Mouse (Mus musculus) mouse embryonic stem cell (cell line): Measurements from ENCODE around the gene Mcfd2.

ENCODE experiments used
- in situ Hi-C, 2 experiments: fragments of 300-500 bp; cut with MboI; formaldehyde crosslinking; loops; 1 replicate in 1 of 2; 3 replicates in 1 of 2; pipeline ENCODE4 v1.14.3; 2019 to 2020; ENCODE audit warnings: low sequenced_read_pairs in 2 of 2, low pct_unique_long_range_greater_than_20kb in 1 of 2, mixed read lengths in 1 of 2; ENCODE audit not compliant: unreplicated experiment in 1 of 2

Gene Mcfd2

DNA sequence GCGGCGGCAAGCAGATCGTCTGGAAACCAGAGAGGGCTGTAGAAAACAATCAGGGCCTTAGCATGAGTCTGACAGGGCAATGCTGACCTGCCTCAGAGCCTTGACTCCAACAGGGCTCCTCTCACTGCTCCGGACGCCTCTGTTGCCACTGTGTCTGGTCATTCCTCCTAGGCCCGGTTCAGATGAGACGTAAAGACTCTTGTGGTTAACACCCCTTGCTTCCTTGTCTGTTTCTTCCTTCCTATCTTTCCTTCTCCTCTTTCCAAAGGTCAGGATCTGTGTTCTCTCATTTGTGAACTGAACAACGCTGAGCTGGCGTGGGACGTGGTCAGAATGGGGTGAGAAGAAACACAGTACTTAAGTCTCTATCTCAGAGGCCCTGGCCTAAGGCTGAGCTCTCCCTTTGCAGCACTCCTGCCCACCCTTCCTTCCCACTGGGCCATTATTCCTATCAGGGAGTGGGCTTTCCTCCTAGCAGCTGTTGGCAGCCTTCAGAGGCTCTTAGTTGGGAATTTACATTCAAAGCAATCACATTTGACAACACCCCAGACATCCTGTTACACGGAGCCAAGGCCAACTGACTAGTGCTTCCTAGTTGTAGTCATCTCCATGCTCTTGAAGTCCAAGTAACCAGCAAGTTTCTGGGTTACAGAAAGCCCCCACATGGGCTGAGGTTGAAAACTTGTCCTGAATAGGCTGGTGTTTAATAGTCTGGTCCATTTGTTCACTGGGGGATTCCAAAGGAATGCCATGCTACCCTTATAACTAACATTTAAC, 1.5 kb downstream of the Mcfd2 start:
- in situ Hi-C loops, result no loop called here

DNA sequence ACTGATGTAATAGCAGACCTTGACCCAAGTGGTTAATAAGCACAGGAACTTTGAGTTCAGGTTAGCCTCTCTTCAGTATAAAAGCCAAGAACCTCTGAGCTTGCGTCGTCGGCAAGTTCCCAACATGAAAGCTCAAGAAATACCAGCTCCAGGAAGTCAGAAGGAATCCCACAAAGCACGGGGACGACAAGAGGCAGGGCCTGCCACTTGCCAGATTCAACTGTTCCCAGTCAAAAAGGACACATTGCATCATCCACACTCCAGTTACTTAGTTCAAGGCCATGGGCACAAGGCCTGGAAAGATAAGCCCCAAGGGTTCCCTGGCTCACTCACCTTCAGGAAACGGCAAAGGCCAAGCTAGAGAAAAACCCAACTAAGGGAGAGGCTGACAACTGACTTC, 2.3 kb downstream of the Mcfd2 start:
- in situ Hi-C loops, result no loop called here

DNA sequence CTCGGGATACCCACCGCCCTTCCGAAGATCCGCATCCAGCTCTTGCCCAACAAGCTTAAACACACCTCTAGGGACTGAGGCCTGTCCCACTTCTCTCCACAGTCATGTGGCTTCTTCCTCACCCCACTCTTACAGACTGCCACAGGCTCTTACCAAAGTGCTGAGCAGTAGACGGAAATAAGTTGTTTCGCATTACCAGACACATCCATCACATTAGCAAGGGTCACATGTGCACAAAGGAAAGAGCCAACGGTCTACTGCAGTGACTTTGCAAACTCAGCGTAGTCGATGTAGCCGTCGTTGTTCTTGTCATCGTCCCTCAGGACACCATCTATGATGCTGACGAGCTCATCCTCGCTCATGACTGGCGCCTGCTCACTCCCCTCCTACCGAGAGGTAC, 10.1 kb downstream of the Mcfd2 start:
- in situ Hi-C loops, result loop anchor here (10.0 kb wide), 1 partner anchor 341 kb away; the partner anchor contains the start of gene Tmem247 (in 2 of the 2)

DNA sequence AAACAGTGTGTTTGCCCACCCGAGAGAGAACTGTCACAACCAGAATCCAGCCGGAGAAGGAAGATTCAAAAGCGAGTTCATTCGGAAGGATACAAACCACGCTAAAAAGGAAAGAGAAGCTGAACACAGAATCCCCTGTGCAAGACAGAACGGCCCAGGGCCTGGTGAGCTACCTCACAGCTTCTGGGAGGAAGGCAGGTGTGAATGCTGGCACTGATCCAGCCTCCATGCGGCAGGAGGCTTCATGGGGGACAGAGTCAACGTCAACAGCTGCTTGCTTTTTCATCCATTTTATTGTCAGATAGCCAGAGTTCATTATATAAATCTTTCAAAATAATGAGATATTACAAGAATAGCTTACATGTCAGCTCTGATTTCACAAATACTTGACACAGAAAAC, 11.4 kb downstream of the Mcfd2 start:
- in situ Hi-C loops, result loop anchor here (5.0 to 10.0 kb wide), 2 partner anchors 212 to 340 kb away; partner anchors contain the start of gene Tmem247 (in 2 of the 2)

DNA sequence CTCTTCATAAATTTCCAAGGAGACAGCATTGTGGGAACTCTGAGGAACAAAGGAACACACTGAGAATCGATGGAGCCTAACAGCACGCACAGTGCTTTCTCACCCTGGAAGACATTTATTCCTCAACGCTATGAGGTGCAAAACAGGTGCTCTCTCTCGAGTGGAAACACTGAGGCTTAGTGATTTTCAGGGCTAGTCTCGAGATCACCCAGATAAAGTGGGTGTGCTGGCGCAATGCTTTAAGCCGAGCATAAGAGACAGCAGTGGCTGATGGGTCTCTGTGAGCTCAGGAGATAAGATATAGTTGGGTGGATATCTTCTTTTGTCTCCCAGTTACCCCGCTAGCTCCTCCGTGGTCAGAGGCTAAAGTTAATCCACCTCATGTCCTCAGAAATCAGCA, 19.6 kb downstream of the Mcfd2 start:
- in situ Hi-C loops, result loop anchor here (25.0 kb wide), 2 partner anchors 209 to 759 kb away; partner anchors contain the start of genes Cript (in 1 of the 2) and Pigf (in 1 of the 2)

DNA sequence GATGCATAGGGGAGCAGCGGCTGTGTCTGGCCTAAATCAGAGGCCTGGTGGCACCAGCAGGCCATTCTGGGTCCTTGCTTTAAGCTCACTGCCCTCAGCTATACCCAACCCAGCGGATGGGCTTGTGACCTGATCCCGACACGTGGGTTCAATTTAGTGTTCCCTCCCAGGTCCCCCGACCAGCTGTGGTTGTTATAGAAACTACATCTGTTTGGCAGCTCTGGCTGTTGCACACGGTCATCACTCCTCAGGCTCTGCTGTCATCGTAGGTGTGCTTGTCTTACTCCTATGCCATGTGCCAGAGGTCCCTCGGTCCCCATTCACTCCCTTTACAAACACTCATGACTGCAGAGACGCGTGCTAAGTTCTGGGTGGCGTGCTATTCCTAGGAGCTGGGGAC, 27.9 kb downstream of the Mcfd2 start:
- in situ Hi-C loops, result loop anchor here (25.0 kb wide), 2 partner anchors 201 to 751 kb away; partner anchors contain the start of genes Cript (in 1 of the 2) and Pigf (in 1 of the 2)

DNA sequence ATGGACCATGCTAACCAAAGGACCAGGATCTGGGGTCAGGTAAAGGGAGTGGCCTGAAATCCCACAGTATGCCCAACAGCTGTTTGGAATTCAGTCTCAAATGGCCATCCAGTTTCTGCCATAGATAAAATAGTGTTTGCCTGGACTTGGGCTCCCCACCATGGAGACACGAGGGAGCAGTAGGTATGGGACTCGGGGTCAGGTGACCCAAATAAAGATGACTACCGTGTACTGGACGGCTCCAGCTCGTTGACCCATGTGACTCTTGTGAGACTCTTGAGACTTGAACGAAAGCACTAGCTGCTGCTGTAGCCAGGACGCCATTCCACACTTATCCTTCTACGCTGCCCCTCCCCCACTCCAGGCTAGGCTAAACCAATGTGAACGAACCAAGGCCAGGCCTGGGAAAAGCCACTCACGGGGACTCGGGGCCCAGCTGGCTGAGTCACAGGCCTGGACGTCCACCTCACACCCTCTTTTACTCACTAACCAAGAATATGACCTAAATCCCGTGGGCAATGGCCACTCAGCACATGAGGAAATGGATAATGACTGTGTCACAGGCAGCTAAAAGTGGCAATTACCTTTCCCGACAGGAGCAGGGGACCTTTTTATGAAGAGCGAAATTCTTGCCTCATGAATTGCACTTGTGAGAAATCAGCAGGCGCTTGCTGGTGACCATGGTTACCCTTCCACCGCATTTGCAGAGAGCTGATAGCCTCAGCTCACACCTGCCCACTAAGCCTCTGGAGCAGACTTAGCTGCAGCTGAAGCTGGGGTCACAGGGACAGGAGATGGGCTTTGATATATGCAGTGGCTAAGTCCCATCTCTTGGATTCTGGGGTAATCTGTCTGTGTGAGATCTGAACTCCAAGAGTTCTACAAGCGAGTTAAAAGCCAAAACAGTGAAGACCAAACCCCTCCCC, 28.7 kb downstream of the Mcfd2 start:
- in situ Hi-C loops, result loop anchor here (25.0 kb wide), 2 partner anchors 200 to 750 kb away; partner anchors contain the start of genes Cript (in 1 of the 2) and Pigf (in 1 of the 2)

DNA sequence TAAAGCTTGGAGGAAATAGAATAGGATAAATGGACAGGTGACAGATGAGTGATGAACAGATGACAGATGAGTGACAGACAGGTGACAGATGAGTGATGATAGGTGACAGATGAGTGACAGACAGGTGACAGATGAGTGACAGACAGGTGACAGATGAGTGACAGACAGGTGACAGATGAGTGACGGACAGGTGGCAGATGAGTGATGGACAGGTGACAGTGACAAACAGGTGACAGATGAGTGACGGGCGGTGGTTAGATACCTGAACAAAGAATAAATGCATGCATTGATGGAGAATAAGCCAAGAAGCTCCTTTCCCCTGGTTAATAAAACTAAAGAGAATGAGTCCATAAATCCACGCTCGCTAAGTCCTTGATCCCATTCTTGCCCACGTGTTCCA, 30.7 kb downstream of the Mcfd2 start:
- in situ Hi-C loops, result loop anchor here (25.0 kb wide), 2 partner anchors 198 to 748 kb away; partner anchors contain the start of genes Cript (in 1 of the 2) and Pigf (in 1 of the 2)

DNA sequence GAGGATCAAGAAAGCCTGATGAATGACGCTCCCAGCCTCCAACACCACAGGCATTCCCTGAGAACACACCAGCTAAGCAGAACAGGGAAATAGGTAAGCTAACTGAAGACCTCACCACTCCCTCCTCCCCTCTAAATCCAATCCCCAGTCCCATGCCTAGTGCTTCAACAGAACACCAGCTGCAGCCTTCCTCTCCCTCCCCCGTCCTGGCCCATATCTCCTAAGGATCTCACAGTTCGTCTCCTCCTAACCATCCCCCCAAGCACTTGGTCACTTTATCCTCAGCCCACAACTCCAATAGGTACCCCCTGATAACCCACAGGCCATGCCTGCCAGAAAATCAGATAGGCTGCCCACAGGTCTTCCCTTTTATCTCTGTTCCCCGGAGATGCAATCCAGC, 37.9 kb downstream of the Mcfd2 start:
- in situ Hi-C loops, result loop anchor here (25.0 kb wide), 2 partner anchors 191 to 741 kb away; partner anchors contain the start of genes Cript (in 1 of the 2) and Pigf (in 1 of the 2)

DNA sequence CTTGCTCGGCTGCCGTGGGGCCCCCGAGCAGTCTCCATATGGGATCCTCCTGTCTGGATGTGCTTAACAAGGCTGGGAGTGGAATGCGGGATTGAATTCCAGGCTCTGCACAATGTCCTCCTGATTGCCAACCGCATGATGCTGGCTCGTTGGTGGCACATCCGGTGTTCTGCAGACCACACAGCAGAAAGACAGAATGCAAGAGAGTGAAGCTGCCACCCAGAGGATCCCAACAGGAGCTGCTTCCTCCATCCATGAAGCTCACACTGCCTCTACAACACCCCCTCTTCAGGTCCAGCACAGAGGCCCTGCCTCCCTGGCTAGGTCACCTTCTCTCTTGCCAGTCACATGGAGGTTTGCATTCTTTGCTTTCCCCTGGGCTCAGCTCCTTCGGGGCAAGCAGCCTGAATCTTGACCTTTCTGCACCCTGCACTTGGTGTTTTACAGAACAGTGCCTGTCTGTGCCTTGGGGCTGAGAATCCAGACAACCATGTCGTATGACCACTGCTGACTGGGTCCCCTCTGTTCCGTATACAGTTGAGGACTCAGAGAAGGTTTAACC, 39.6 kb downstream of the Mcfd2 start:
- in situ Hi-C loops, result loop anchor here (25.0 kb wide), 2 partner anchors 189 to 739 kb away; partner anchors contain the start of genes Cript (in 1 of the 2) and Pigf (in 1 of the 2)

DNA sequence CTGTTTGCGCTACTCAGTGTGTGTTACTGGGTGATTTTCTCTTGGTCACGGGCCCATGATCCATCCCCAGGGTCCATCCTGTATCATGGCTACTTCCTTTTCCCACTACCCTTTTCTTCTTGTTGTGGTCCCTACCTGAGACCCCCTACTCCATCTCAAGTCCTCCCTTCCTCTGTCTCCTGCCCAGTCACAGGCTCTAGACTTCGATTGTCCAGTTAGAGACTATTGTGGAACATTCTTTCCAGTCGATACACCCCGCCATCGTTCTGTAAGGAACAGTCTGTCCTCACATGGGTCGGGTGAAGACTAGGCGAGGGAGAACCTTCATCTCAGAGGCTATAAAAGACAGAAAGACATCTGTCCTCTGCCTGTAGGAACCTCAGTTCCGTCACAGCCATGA, 40.4 kb downstream of the Mcfd2 start:
- in situ Hi-C loops, result loop anchor here (25.0 kb wide), 2 partner anchors 188 to 738 kb away; partner anchors contain the start of genes Cript (in 1 of the 2) and Pigf (in 1 of the 2)

DNA sequence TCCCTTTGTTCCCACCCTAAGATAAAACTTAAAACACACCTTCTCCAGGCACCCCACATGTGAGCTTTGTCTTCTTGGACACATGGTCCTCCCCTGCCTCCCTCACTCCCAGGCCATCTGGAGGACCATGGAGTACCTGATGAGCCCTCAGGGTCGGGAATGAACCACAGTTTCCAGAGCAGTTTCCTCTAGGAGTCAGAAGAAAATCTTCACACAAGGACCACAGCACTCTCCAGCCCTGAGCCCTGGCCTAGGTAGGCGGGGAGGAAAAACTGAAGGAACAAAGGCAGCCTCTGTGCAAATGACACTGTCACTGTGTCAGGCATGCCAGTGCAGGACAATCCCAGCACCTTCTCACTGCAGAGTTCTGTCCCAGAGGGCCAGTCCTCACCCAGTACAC, 41.3 kb downstream of the Mcfd2 start:
- in situ Hi-C loops, result no loop called here

DNA sequence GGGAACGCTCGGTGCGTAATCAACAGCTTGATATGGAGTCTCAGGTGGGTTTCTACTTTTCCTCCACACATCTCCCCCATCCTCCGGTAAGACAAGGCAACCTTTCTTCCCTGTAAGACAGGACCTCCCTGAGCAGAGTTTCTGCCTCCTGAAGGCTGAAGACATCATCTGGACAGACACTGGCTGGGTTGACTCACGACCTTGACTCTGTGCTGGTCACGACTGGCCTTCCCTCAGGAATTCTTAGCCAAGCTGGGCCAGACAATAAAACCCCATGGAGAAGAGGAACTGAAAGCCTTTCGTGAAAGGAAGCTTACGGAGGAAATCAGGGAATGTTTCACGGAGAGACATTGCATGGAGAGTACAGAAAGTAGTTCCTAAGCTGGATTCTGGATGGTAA, 46.3 kb downstream of the Mcfd2 start:
- in situ Hi-C loops, result no loop called here

DNA sequence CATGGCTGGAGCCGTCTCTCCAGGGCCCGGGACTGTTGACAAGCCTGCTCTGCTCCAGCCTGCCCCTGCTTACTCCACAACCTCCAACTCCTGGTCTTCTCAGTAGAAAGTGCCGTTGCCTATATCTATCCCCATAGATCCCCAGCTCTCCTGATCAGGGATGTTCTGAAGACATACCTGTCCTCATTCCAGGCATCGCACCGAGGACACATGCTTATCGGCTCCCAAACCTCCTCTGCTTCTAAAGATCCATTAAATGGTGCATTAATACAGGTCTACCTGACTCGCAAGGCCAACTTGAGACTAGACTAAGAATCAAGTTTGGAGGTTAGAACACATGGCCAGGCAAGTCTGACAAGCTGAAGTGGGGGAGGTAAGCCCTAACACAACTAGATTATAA, 51.2 kb downstream of the Mcfd2 start:
- in situ Hi-C loops, result no loop called here

DNA sequence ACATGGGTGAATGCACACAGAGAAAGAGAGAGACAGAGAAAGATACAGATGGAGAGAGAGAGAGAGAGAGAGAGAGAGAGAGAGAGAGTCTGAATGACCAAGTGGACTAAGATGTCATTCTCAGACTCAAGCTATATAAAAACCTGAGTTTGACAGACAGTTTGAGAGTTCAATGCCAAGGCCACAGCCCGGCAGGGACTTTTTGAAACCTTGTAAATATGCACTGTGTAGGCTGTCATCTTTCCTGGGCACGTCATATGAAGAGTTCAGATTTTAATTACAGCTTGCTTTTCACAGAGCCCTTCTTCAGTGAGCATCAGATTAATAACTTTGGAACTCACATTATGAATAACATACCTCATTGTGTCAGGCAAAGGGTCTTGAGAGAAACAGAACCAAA, 55.2 kb downstream of the Mcfd2 start:
- in situ Hi-C loops, result no loop called here

DNA sequence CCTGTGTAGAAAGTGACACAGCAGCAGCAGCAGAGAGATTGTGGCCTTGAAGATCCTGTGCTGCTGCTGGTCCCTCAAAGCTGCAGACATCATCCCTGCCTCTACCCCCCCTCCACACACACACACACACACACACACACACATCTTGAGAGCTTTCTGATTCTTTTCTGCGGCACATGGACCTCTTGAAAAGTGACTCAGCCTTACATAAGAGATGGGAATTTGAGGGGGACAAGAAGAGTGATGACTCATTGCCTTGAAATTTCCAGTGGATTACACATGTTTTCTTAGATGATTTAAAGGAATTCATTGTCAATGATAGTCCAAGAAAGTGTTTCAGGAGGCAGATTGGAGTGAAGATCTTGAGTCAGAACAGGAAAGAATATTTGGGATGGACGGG, 58.9 kb downstream of the Mcfd2 start:
- in situ Hi-C loops, result no loop called here
